Mouse (Mus musculus): ENCODE results near the gene Rab1a. TPM values are rescaled to one million over a fixed set of nuclear protein-coding genes. Genes with fewer than 3 reads are reported as not detected.
"Not testable (repeated sequence)": the region's sequence is repeated elsewhere in the genome, so short reads cannot be mapped to it uniquely, and the experiment has no call there.

The Rab1a gene
- total RNA-seq (2014; rRNA removed; ENCODE audit: low replicate concordance) (55.8 and 73.9 TPM in 2 replicates), polyA plus RNA-seq (2015; fragmentation: Nextera tagmentation; extraction: Ambion mirVana) (219 and 226 TPM in 2 replicates)

DNA sequence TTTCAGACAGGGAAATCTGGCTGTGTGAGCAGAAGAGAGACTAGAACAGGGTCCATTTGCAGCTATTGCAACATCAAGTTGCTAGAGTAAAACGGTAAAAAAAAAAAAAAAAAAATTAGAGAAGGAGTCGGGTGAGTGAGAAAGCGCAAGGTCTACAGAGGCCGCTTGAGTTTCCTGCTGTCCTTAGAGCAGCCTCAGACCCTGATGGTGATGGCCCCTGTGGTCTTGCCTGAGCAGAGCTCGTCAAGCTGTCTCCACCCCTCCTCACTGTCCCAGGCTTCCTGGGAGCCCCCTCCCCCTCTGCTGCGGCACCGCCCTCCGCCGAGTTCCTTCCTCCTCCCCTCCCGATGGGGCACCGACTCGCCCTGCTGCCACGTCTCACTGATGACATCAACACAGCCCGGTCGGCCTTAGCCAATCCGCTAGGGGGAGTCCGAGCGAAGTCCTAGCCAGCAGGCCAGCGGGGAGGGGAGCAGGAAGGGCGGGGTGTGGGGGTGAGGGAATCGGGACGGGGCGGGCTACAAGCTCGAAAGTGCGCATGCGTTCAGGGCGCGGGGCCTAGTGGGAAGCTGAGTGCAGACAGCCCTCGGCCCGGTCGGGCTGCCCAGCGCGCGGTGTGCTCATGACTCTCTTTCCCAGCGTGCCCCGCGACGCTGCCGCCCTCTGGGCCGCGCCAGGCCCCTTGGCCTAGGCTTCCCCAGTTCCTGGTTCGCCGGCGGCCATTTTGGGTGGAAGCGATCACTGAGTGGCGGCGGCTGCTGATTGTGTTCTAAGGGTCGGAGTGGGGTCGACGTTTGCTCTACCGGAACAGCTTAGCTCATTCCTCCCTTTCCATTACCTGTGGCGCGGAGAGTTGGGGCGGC, at the start of gene Rab1a:
TSS of gene Rab1a (plus strand) at position 720 of the 863 bp plus-strand sequence.
- WGBS = under 1% methylated on average over 42 of the region's 54 CpGs

DNA sequence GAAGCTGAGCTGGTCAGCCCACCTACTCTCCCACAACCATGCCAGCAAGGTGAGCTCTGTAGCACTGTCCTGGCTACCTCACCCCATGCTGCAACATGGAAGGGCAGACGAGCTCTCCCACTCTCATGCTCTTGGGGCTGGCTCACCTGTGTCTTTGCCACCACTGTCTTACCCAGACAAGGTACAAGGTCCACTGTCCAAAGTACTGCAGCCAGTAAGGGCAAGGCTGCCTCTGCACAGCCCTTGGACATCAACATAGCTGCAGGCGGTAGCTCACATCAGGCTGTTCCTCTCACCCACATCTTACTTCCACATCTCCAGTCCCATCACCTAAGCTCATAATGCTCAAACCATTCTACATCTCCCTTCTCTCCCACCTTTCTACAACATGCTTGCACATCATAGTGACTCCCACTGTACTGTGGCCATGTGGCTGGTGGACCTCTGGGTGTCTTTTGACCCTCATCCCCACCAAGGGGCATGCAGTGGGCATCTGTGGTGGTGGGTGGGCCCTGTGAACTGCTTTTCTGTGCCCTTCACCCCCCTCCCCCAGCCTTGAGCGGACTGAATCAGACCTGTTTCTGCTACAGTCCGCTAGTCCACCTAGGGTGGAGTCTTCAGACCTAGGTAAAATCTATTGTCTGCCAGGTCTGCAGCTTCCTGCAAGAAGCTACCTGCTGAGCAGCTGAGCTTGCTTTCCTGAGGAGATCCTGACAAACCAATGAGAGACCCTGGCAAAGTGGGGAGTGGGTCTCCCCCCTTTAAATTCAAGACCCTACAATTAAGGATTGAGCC, 48.9 kb upstream of the Rab1a start:
- WGBS = 74% methylated on average over 4 of the region's 4 CpGs
- Histone ChIP-seq H3K36me3 (replicated peaks; ENCODE audit: control insufficient read depth, insufficient read depth, low read length) (no peaks in the 10 kb centered on the region), H3K27me3 (ENCODE audit: control insufficient read depth, insufficient read depth, low read length) (no peaks in the 10 kb centered on the region), H3K27ac (ENCODE audit: low read depth) (no peak overlapping the region), H3K9ac (replicated peaks; ENCODE audit: low read depth, low read length) (no peak overlapping the region), H3K4me1 (ENCODE audit: control insufficient read depth, insufficient read depth) (no peaks in the 10 kb centered on the region), H3K9me3 (replicated peaks; ENCODE audit: control insufficient read depth, low read length) (peaks cover 8% of the 10 kb centered on the region), H3K4me3 (ENCODE audit: low read depth, low read length) (no peak overlapping the region), H3K4me2 (ENCODE audit: low read depth, low read length) (no peak overlapping the region)
- DNase-seq (ENCODE audit: low spot score) (no peak), ATAC-seq (ENCODE audit: insufficient read depth, low read depth) (no peak)
- TF ChIP-seq EP300 (IDR thresholded peaks at IDR 0.05; ENCODE audit: low read depth) (no peak), CTCF (IDR thresholded peaks at IDR 0.05; ENCODE audit: low read depth) (no peak)

More for the DNA sequence above, at the start of gene Rab1a:
- TF ChIP-seq EP300 (IDR thresholded peaks at IDR 0.05; ENCODE audit: low read depth) = peak; percentile 84; the same call in 1 of the 2 replicates
- TF ChIP-seq CTCF (IDR thresholded peaks at IDR 0.05; ENCODE audit: low read depth) = peak; percentile 89
- Histone ChIP-seq H3K27ac (ENCODE audit: low read depth) (peak within 1 kb of the TSS; percentile 100), H3K9me3 (replicated peaks; ENCODE audit: control insufficient read depth, low read length) (no peaks in the 10 kb centered on the region), H3K36me3 (replicated peaks; ENCODE audit: control insufficient read depth, insufficient read depth, low read length) (no peaks in the 10 kb centered on the region), H3K4me1 (ENCODE audit: control insufficient read depth, insufficient read depth) (peaks cover 20% of the 10 kb centered on the region), H3K9ac (replicated peaks; ENCODE audit: low read depth, low read length) (peak within 1 kb of the TSS; percentile 100), H3K27me3 (ENCODE audit: control insufficient read depth, insufficient read depth, low read length) (no peaks in the 10 kb centered on the region), H3K4me2 (ENCODE audit: low read depth, low read length) (peak within 1 kb of the TSS; percentile 83), H3K4me3 (ENCODE audit: low read depth, low read length) (peak within 1 kb of the TSS; percentile 99)
- peak; percentile 97 for ATAC-seq (ENCODE audit: insufficient read depth, low read depth)
- DNase-seq (ENCODE audit: low spot score) = peak; percentile 98

DNA sequence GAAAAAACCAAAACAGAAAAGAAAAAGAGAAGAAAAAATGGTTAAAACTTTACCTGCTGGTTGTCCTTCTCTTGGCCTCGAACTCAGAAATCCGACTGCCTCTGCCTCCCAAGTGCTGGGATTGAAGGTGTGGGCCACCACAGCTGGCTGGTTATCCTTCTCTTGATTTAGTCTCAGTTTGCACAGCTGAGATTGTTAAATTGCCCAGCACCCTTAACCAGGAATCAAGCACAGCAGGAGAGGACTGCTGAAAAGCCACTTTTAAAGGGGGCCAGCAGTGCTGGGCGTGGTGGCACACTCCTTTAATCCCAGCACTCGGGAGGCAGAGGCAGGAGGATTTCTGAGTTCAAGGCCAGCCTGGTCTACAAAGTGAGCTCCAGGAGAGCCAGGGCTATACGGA, 47.7 kb upstream of the Rab1a start:
- H3K4me2 ChIP-seq (ENCODE audit: low read depth, low read length); DNase-seq (ENCODE audit: low spot score); H3K27ac ChIP-seq (ENCODE audit: low read depth); H3K4me3 ChIP-seq (ENCODE audit: low read depth, low read length); H3K36me3 ChIP-seq (replicated peaks; ENCODE audit: control insufficient read depth, insufficient read depth, low read length); ATAC-seq (ENCODE audit: insufficient read depth, low read depth); H3K9ac ChIP-seq (replicated peaks; ENCODE audit: low read depth, low read length); H3K9me3 ChIP-seq (replicated peaks; ENCODE audit: control insufficient read depth, low read length); H3K27me3 ChIP-seq (ENCODE audit: control insufficient read depth, insufficient read depth, low read length); H3K4me1 ChIP-seq (ENCODE audit: control insufficient read depth, insufficient read depth): not testable (repeated sequence)
- WGBS = 84% methylated on average over 5 of the region's 5 CpGs

GRCm38 (mm10) chr11:20158879-20159278, 42.4 kb upstream of the Rab1a start:
- DNase-seq (ENCODE audit: low spot score) (peak; percentile 20), ATAC-seq (ENCODE audit: insufficient read depth, low read depth) (no peak)
- TF ChIP-seq EP300 (IDR thresholded peaks at IDR 0.05; ENCODE audit: low read depth) = no peak
- no peak for TF ChIP-seq CTCF (IDR thresholded peaks at IDR 0.05; ENCODE audit: low read depth)
- no peaks in the 10 kb centered on the region for H3K27me3 ChIP-seq (ENCODE audit: control insufficient read depth, insufficient read depth, low read length)
- no peaks in the 10 kb centered on the region for H3K36me3 ChIP-seq (replicated peaks; ENCODE audit: control insufficient read depth, insufficient read depth, low read length)
- no peaks in the 10 kb centered on the region for H3K4me1 ChIP-seq (ENCODE audit: control insufficient read depth, insufficient read depth)
- no peak overlapping the region for H3K27ac ChIP-seq (ENCODE audit: low read depth)
- H3K4me2 ChIP-seq (ENCODE audit: low read depth, low read length) = no peak overlapping the region
- H3K9ac ChIP-seq (replicated peaks; ENCODE audit: low read depth, low read length) = no peak overlapping the region
- H3K4me3 ChIP-seq (ENCODE audit: low read depth, low read length) = no peak overlapping the region
- no peaks in the 10 kb centered on the region for H3K9me3 ChIP-seq (replicated peaks; ENCODE audit: control insufficient read depth, low read length)

GRCm38 (mm10) chr11:20164979-20165867, 36.0 kb upstream of the Rab1a start:
- H3K4me3 ChIP-seq (ENCODE audit: low read depth, low read length) = no peak overlapping the region
- DNase-seq (ENCODE audit: low spot score) (no peak), ATAC-seq (ENCODE audit: insufficient read depth, low read depth) (no peak)
- no peak overlapping the region for H3K27ac ChIP-seq (ENCODE audit: low read depth)
- no peaks in the 10 kb centered on the region for H3K36me3 ChIP-seq (replicated peaks; ENCODE audit: control insufficient read depth, insufficient read depth, low read length)
- TF ChIP-seq EP300 (IDR thresholded peaks at IDR 0.05; ENCODE audit: low read depth) (no peak), CTCF (IDR thresholded peaks at IDR 0.05; ENCODE audit: low read depth) (no peak)
- H3K9ac ChIP-seq (replicated peaks; ENCODE audit: low read depth, low read length) = no peak overlapping the region
- no peaks in the 10 kb centered on the region for H3K27me3 ChIP-seq (ENCODE audit: control insufficient read depth, insufficient read depth, low read length)
- no peaks in the 10 kb centered on the region for H3K4me1 ChIP-seq (ENCODE audit: control insufficient read depth, insufficient read depth)
- H3K4me2 ChIP-seq (ENCODE audit: low read depth, low read length) = no peak overlapping the region
- H3K9me3 ChIP-seq (replicated peaks; ENCODE audit: control insufficient read depth, low read length) = no peaks in the 10 kb centered on the region
- WGBS = 52% methylated on average over 4 of the region's 4 CpGs
